Mouse (Mus musculus) liver (tissue): ENCODE results near the gene Rgs1.

Experiments used
- DNase-seq: peaks from one replicate; pipeline ENCODE4 v3.0.0-alpha.2; 2020; ENCODE audit warnings: mixed read lengths

The Rgs1 gene

GRCm38 (mm10) chr1:144248923-144249322, at the start of gene Rgs1:
Gene Rgs1, minus strand, starts transcription at chr1:144249242.
- DNase-seq = peak; percentile 3

GRCm38 (mm10) chr1:144283020-144284014, 34.3 kb upstream of the Rgs1 start:
- DNase-seq = no peak

- no peak for DNase-seq
Measured at GRCm38 (mm10) chr1:144280056-144280455, 31.0 kb upstream of the Rgs1 start.

GRCm38 (mm10) chr1:144272991-144273390, 23.9 kb upstream of the Rgs1 start:
- DNase-seq = no peak

- no peak for DNase-seq
Measured at GRCm38 (mm10) chr1:144269112-144269511, 20.1 kb upstream of the Rgs1 start.

GRCm38 (mm10) chr1:144267471-144268470, 18.7 kb upstream of the Rgs1 start:
- DNase-seq = no peak

- DNase-seq = no peak
Measured at GRCm38 (mm10) chr1:144264000-144264399, 15.0 kb upstream of the Rgs1 start.

GRCm38 (mm10) chr1:144262008-144262407, 13.0 kb upstream of the Rgs1 start:
- DNase-seq = no peak

GRCm38 (mm10) chr1:144258779-144259178, 9.7 kb upstream of the Rgs1 start:
- DNase-seq = no peak

- no peak for DNase-seq
Measured at GRCm38 (mm10) chr1:144256556-144257331, 7.7 kb upstream of the Rgs1 start.

- no peak for DNase-seq
Measured at GRCm38 (mm10) chr1:144248206-144248605, 836 bp downstream of the Rgs1 start.

GRCm38 (mm10) chr1:144247382-144247781, 1.7 kb downstream of the Rgs1 start:
- no peak for DNase-seq

GRCm38 (mm10) chr1:144243511-144243910, 5.5 kb downstream of the Rgs1 start:
- no peak for DNase-seq

GRCm38 (mm10) chr1:144239195-144239594, 9.8 kb downstream of the Rgs1 start:
- no peak for DNase-seq

GRCm38 (mm10) chr1:144215230-144215629, 33.8 kb downstream of the Rgs1 start:
- DNase-seq = no peak

- DNase-seq = no peak
Measured at GRCm38 (mm10) chr1:144210912-144211311, 38.1 kb downstream of the Rgs1 start.

GRCm38 (mm10) chr1:144206281-144207061, 42.6 kb downstream of the Rgs1 start:
- DNase-seq = no peak

GRCm38 (mm10) chr1:144204766-144205165, 44.3 kb downstream of the Rgs1 start:
- DNase-seq = no peak

GRCm38 (mm10) chr1:144202939-144203338, 46.1 kb downstream of the Rgs1 start:
- no peak for DNase-seq

- no peak for DNase-seq
Measured at GRCm38 (mm10) chr1:144200496-144200895, 48.5 kb downstream of the Rgs1 start.

- DNase-seq = no peak
Measured at GRCm38 (mm10) chr1:144199538-144199937, 49.5 kb downstream of the Rgs1 start.
